Mouse (Mus musculus) Patski (cell line): ENCODE data around the gene Fcf1. TPM values are rescaled to one million over a fixed set of nuclear protein-coding genes. Genes with fewer than 3 reads are reported as not detected.

Experiments
- ATAC-seq: fragments of 100-300 bp; one replicate; pipeline ENCODE4 v1.8.0; 2021
- CTCF ChIA-PET: fragments of 350-600 bp; sonication (Branson Sonifier 250); formaldehyde crosslinking; loops from one replicate; lab custom pipeline; 2022; ENCODE audit warnings: inconsistent platforms; lab: Charles Lee
- POLR2A ChIA-PET: fragments of 350-600 bp; sonication (Branson Sonifier 250); formaldehyde crosslinking; loops from one replicate; lab custom pipeline; 2022; ENCODE audit warnings: antibody characterized with exemption, inconsistent platforms; lab: Charles Lee
- DNase-seq: peaks from one replicate; pipeline ENCODE4 v3.0.0-alpha.2; 2011; ENCODE audit warnings: low read depth, low spot score
- H3K27me3 ChIP-seq: fragments of 371-371 bp; one replicate; pipeline ENCODE4 v1.5.1; 2021
- CTCF ChIP-seq: fragments of 100-300 bp; IDR thresholded peaks from one replicate; pipeline ENCODE4 v1.5.1; 2021
- in situ Hi-C: fragments of 300-500 bp; cut with MboI; formaldehyde crosslinking; loops from 3 replicates; pipeline ENCODE4 v1.11.1; 2018; ENCODE audit warnings: low pct_unique_long_range_greater_than_20kb, mixed read lengths
- polyA plus RNA-seq: library from polyadenylated mRNA; unstranded; gene quantifications from one replicate; pipeline ENCODE4 v1.2.3, GENCODE M21; 2021

The Fcf1 gene
- polyA plus RNA-seq, 1 experiment from 2014 or later: 82.0 TPM

GRCm38 (mm10) chr12:84944150-84944812, 26.4 kb upstream of the Fcf1 start:
- ChIA-PET CTCF (no interaction called here), POLR2A (no interaction called here)
- in situ Hi-C loops: no loop called here
- ATAC-seq (no peak), DNase-seq (no peak)
- TF ChIP-seq CTCF: no peak
- H3K27me3 ChIP-seq: no peaks in the 10 kb centered on the region

- POLR2A ChIA-PET: no interaction called here
- in situ Hi-C loops: no loop called here
- DNase-seq (no peak), ATAC-seq (no peak)
- no peak for TF ChIP-seq CTCF
- CTCF ChIA-PET: no interaction called here
- no peaks in the 10 kb centered on the region for H3K27me3 ChIP-seq
These were observed 25.7 kb upstream of the Fcf1 start for GRCm38 (mm10) chr12:84944813-84945553.

- no peaks in the 10 kb centered on the region for H3K27me3 ChIP-seq
- no peak for TF ChIP-seq CTCF
- ChIA-PET POLR2A (interaction anchor here (0.5 kb wide), 1 partner anchor 41 kb away, joined by 4 read pairs; no protein-coding TSS in a partner anchor), CTCF (no interaction called here)
- no peak for ATAC-seq
- no peak for DNase-seq
- in situ Hi-C loops: no loop called here
These were observed 22.7 kb upstream of the Fcf1 start for GRCm38 (mm10) chr12:84947894-84948583.

GRCm38 (mm10) chr12:84948584-84949285, 22.0 kb upstream of the Fcf1 start:
- H3K27me3 ChIP-seq: no peaks in the 10 kb centered on the region
- CTCF ChIA-PET: no interaction called here
- POLR2A ChIA-PET: interaction anchor here (0.5 kb wide), 1 partner anchor 42 kb away, joined by 4 read pairs; no protein-coding TSS in a partner anchor
- no peak for DNase-seq
- in situ Hi-C loops: no loop called here
- TF ChIP-seq CTCF: no peak
- ATAC-seq: no peak

- DNase-seq: no peak
- TF ChIP-seq CTCF: no peak
- CTCF ChIA-PET: no interaction called here
- POLR2A ChIA-PET: no interaction called here
- H3K27me3 ChIP-seq: no peaks in the 10 kb centered on the region
- no peak for ATAC-seq
- in situ Hi-C loops: no loop called here
These were observed 19.9 kb upstream of the Fcf1 start for GRCm38 (mm10) chr12:84950763-84951162.

GRCm38 (mm10) chr12:84951531-84951930, 19.2 kb upstream of the Fcf1 start:
- DNase-seq (no peak), ATAC-seq (no peak)
- no peaks in the 10 kb centered on the region for H3K27me3 ChIP-seq
- in situ Hi-C loops: no loop called here
- ChIA-PET POLR2A (no interaction called here), CTCF (interaction anchor here (1.0 kb wide), 1 partner anchor 17 kb away, joined by 3 read pairs; no protein-coding TSS in a partner anchor)
- no peak for TF ChIP-seq CTCF

- CTCF ChIA-PET: no interaction called here
- no peaks in the 10 kb centered on the region for H3K27me3 ChIP-seq
- ATAC-seq (no peak), DNase-seq (no peak)
- in situ Hi-C loops: no loop called here
- no peak for TF ChIP-seq CTCF
- POLR2A ChIA-PET: no interaction called here
These were observed 18.3 kb upstream of the Fcf1 start for GRCm38 (mm10) chr12:84952351-84952750.

GRCm38 (mm10) chr12:84956317-84956716, 14.4 kb upstream of the Fcf1 start:
- ChIA-PET CTCF (interaction anchor here (0.8 kb wide), 1 partner anchor 29 kb away, joined by 3 read pairs; no protein-coding TSS in a partner anchor), POLR2A (no interaction called here)
- no peak for TF ChIP-seq CTCF
- ATAC-seq: no peak
- H3K27me3 ChIP-seq: no peaks in the 10 kb centered on the region
- in situ Hi-C loops: no loop called here
- DNase-seq: no peak

- H3K27me3 ChIP-seq: no peaks in the 10 kb centered on the region
- in situ Hi-C loops: no loop called here
- ATAC-seq (no peak), DNase-seq (no peak)
- ChIA-PET CTCF (no interaction called here), POLR2A (no interaction called here)
- no peak for TF ChIP-seq CTCF
These were observed 11.8 kb upstream of the Fcf1 start for GRCm38 (mm10) chr12:84958794-84959356.

GRCm38 (mm10) chr12:84962606-84963005, 8.1 kb upstream of the Fcf1 start:
- in situ Hi-C loops: loop anchor here (10.0 kb wide), 1 partner anchor 88 kb away; the partner anchor contains the start of gene Ltbp2
- DNase-seq (no peak), ATAC-seq (no peak)
- CTCF ChIA-PET: interaction anchor here (1.2 kb wide), 1 partner anchor 28 kb away, joined by 3 read pairs; no protein-coding TSS in a partner anchor
- H3K27me3 ChIP-seq: no peaks in the 10 kb centered on the region
- TF ChIP-seq CTCF: no peak
- POLR2A ChIA-PET: no interaction called here
